10 mouse cellular contexts compared by ENCODE assay signal in genomic region chr12:102779452-102779851, GRCm38 (mm10). TPM values are rescaled to one million over a fixed set of nuclear protein-coding genes. Genes with fewer than 3 reads are reported as not detected.
DNase-seq lines count a peak whose midpoint lies in the region; ATAC-seq and TF ChIP-seq lines count a peak whose summit lies in the region.
"Had no signal": no experiment of that assay in that cellular context is flagged by ENCODE, and none has a peak within 500 bp of the region (broad histone marks: within the 10 kb centered on the region; RNA-seq: fewer than 3 reads in every experiment).

No protein-coding gene starts in this region.

- no peaks in the 10 kb centered on the region for H3K4me1 ChIP-seq in kidney, adult 2 months (ENCODE audit: control insufficient read depth, insufficient read depth, low read length)
- no peaks in the 10 kb centered on the region for H3K4me1 ChIP-seq in kidney, embryonic 15.5 days
- H3K4me1 ChIP-seq: embryonic facial prominence, embryonic 12.5 days had no signal

- no peak for DNase-seq in kidney, adult 2 months
- peak; percentile 38 for DNase-seq in NIH3T3 (ENCODE audit: low read depth)
- peak; percentile 49 for DNase-seq in lung, postnatal 36 days
- DNase-seq in left cerebral cortex, postnatal 4 days = no peak
- DNase-seq in adrenal gland, adult 8-10 months = no peak
- DNase-seq: heart, postnatal 36 days had no signal

- WGBS in kidney, adult 2 months = 51% methylated on average over 3 of the region's 3 CpGs
- 53% methylated on average over 3 of the region's 3 CpGs for WGBS in kidney, embryonic 15.5 days

- H3K36me3 ChIP-seq in kidney, adult 2 months (ENCODE audit: control insufficient read depth, insufficient read depth, low read length) = no peaks in the 10 kb centered on the region
- H3K36me3 ChIP-seq in kidney, embryonic 15.5 days = peaks cover 72% of the 10 kb centered on the region

- ATAC-seq in kidney, embryonic 15.5 days (replicated peaks; ENCODE audit: low FRiP score) = no peak
- ATAC-seq in inflammation-experienced regulatory T-cells, adult 6 months = peak; percentile 50
- ATAC-seq in cerebellum, adult (ENCODE audit: insufficient number of reproducible peaks, low FRiP score, low TSS enrichment) = no peak

- H3K27me3 ChIP-seq in kidney, adult 2 months (replicated peaks; ENCODE audit: control insufficient read depth, insufficient read depth, low read length) = no peaks in the 10 kb centered on the region
- no peaks in the 10 kb centered on the region for H3K27me3 ChIP-seq in kidney, embryonic 15.5 days
- H3K27me3 ChIP-seq: embryonic facial prominence, embryonic 12.5 days had no signal

- H3K4me3 ChIP-seq in kidney, adult 2 months (ENCODE audit: insufficient read depth, low read depth, low read length) = no peak overlapping the region
- H3K4me3 ChIP-seq in kidney, embryonic 15.5 days (replicated peaks) = no peak overlapping the region
- H3K4me3 ChIP-seq: embryonic facial prominence, embryonic 12.5 days had no signal

- no peak overlapping the region for H3K4me2 ChIP-seq in kidney, embryonic 15.5 days
- H3K4me2 ChIP-seq: embryonic facial prominence, embryonic 12.5 days had no signal

- H3K9me3 ChIP-seq in kidney, embryonic 15.5 days (replicated peaks) = no peaks in the 10 kb centered on the region
- H3K9me3 ChIP-seq: embryonic facial prominence, embryonic 12.5 days had no signal

- TF ChIP-seq POLR2A in kidney, adult 2 months (IDR thresholded peaks at IDR 0.05; ENCODE audit: low read depth, low read length) = no peak

- 0 out of 2 replicates have a peak, but pooled peaks have one; percentile 15 for TF ChIP-seq CTCF in kidney, adult 2 months (conservative IDR thresholded peaks at IDR 0.05; ENCODE audit: insufficient read depth, insufficient read length, low read depth, low read length)

- H3K9ac ChIP-seq in kidney, embryonic 15.5 days = no peak overlapping the region
- H3K9ac ChIP-seq: embryonic facial prominence, embryonic 12.5 days had no signal

- H3K27ac ChIP-seq in kidney, adult 2 months (ENCODE audit: insufficient read depth, low read depth, low read length) = no peak overlapping the region
- H3K27ac ChIP-seq in kidney, embryonic 15.5 days = no peak overlapping the region
- H3K27ac ChIP-seq: embryonic facial prominence, embryonic 12.5 days had no signal

- intact Hi-C loops in left cerebral cortex, postnatal 4 days (cut with DNase I) = no loop called here

RNA-seq across cellular contexts. Expression of gene Gm20604, which starts 21.0 kb away (rescaled TPM):
- 2.5 and 3.5 TPM in 2 replicates for polyA plus RNA-seq in kidney, adult 2 months (2012; rRNA removed)
- polyA plus RNA-seq in kidney, embryonic 15.5 days (2015; fragmentation: Nextera tagmentation; extraction: Ambion mirVana) = 24.7 and 26.0 TPM in 2 replicates
- polyA plus RNA-seq in inflammation-experienced regulatory T-cells, adult 6 months (2017; shearing (Covaris generic)) = 10 to 100 TPM in 1 of 3 experiments, 1 to 10 TPM in 2; 6.8 to 11.4 (median 8.3) TPM
- 10 to 100 TPM; 17.0 to 17.4 TPM for total RNA-seq in left cerebral cortex, postnatal 4 days (2021)
- total RNA-seq in adrenal gland, adult 8-10 months (2022) = 1 to 10 TPM; 6.1 to 8.9 (median 7.5) TPM

RNA-seq across cellular contexts. Expression of gene Ubr7, which starts 21.7 kb away (rescaled TPM):
- polyA plus RNA-seq in kidney, adult 2 months (2012; rRNA removed) = 12.2 and 14.8 TPM in 2 replicates
- polyA plus RNA-seq in kidney, embryonic 15.5 days (2015; fragmentation: Nextera tagmentation; extraction: Ambion mirVana) = 42.4 and 44.5 TPM in 2 replicates
- polyA plus RNA-seq in inflammation-experienced regulatory T-cells, adult 6 months (2017; shearing (Covaris generic)) = 10 to 100 TPM; 22.6 to 27.0 (median 23.5) TPM
- 10 to 100 TPM; 30.9 to 31.3 TPM for total RNA-seq in left cerebral cortex, postnatal 4 days (2021)
- 10 to 100 TPM; 30.2 to 41.2 (median 36.3) TPM for total RNA-seq in adrenal gland, adult 8-10 months (2022)

RNA-seq across cellular contexts. Expression of gene Gon7, which starts 21.8 kb away (rescaled TPM):
- 9.3 and 10.4 TPM in 2 replicates for polyA plus RNA-seq in kidney, adult 2 months (2012; rRNA removed)
- 33.7 and 38.7 TPM in 2 replicates for polyA plus RNA-seq in kidney, embryonic 15.5 days (2015; fragmentation: Nextera tagmentation; extraction: Ambion mirVana)
- 10 to 100 TPM; 25.6 to 36.4 (median 26.0) TPM for polyA plus RNA-seq in inflammation-experienced regulatory T-cells, adult 6 months (2017; shearing (Covaris generic))
- total RNA-seq in left cerebral cortex, postnatal 4 days (2021) = 10 to 100 TPM; 20.4 to 21.5 TPM
- total RNA-seq in adrenal gland, adult 8-10 months (2022) = 10 to 100 TPM; 12.1 to 16.5 (median 14.6) TPM

RNA-seq across cellular contexts. Expression of gene Gm28051, which starts 21.9 kb away (rescaled TPM):
- not detected in 2 replicates for polyA plus RNA-seq in kidney, adult 2 months (2012; rRNA removed)
- not detected in 2 replicates for polyA plus RNA-seq in kidney, embryonic 15.5 days (2015; fragmentation: Nextera tagmentation; extraction: Ambion mirVana)
- not detected for polyA plus RNA-seq in inflammation-experienced regulatory T-cells, adult 6 months (2017; shearing (Covaris generic))
- total RNA-seq in left cerebral cortex, postnatal 4 days (2021) = not detected
- not detected for total RNA-seq in adrenal gland, adult 8-10 months (2022)
- total RNA-seq: heart, postnatal 36 days had no signal
- polyA plus RNA-seq: embryonic facial prominence, embryonic 12.5 days had no signal

RNA-seq across cellular contexts. Expression of gene Tmem251, which starts 35.9 kb away (rescaled TPM):
- 2.2 and 2.9 TPM in 2 replicates for polyA plus RNA-seq in kidney, adult 2 months (2012; rRNA removed)
- 10.0 and 10.8 TPM in 2 replicates for polyA plus RNA-seq in kidney, embryonic 15.5 days (2015; fragmentation: Nextera tagmentation; extraction: Ambion mirVana)
- 10 to 100 TPM in 1 of 3 experiments, 1 to 10 TPM in 2; 7.7 to 10.5 (median 9.7) TPM for polyA plus RNA-seq in inflammation-experienced regulatory T-cells, adult 6 months (2017; shearing (Covaris generic))
- total RNA-seq in left cerebral cortex, postnatal 4 days (2021) = 1 to 10 TPM; 5.3 to 6.0 TPM
- 1 to 10 TPM; 7.2 to 8.8 (median 7.7) TPM for total RNA-seq in adrenal gland, adult 8-10 months (2022)

Comparison
In these comparisons a context has a peak if more than half of its experiments do, and no peak if none do; other contexts are left out.
1. DNase-seq: peak in NIH3T3 (single experiment) and lung, postnatal 36 days (single experiment); none in kidney, adult 2 months (single experiment), left cerebral cortex, postnatal 4 days (single experiment) and adrenal gland, adult 8-10 months (single experiment).